Mouse (Mus musculus) limb, embryonic 15.5 days (tissue): ENCODE measurements around the gene Nubpl. TPM values are rescaled to one million over a fixed set of nuclear protein-coding genes. Genes with fewer than 3 reads are reported as not detected.

Experiments
- ATAC-seq: fragments of 200-750 bp; cut with Nextera tagmentation; 2 replicates; pipeline ENCODE4 v1.8.0; 2017; ENCODE audit warnings: low read depth, moderate TSS enrichment; ENCODE audit not compliant: insufficient number of reproducible peaks, low FRiP score, low TSS enrichment
- H3K27ac ChIP-seq: fragments of 300-500 bp; sonication (generic); 2 replicates; pipeline ENCODE4 v1.5.1; 2015; ENCODE audit warnings: moderate library complexity, mild to moderate bottlenecking, inconsistent platforms
- H3K27me3 ChIP-seq: fragments of 300-500 bp; sonication (generic); 2 replicates; pipeline ENCODE4 v1.6.1; 2015; ENCODE audit warnings: inconsistent platforms
- H3K36me3 ChIP-seq: fragments of 300-500 bp; sonication (generic); 2 replicates; pipeline ENCODE4 v1.6.1; 2015; ENCODE audit warnings: inconsistent platforms
- H3K4me1 ChIP-seq: fragments of 300-500 bp; sonication (generic); 2 replicates; pipeline ENCODE4 v1.6.1; 2015; ENCODE audit warnings: inconsistent platforms
- H3K4me2 ChIP-seq: fragments of 300-500 bp; sonication (generic); 2 replicates; pipeline ENCODE4 v1.6.1; 2015; ENCODE audit warnings: mild to moderate bottlenecking, inconsistent platforms
- H3K4me3 ChIP-seq: fragments of 300-500 bp; sonication (generic); 2 replicates; pipeline ENCODE4 v1.5.1; 2015; ENCODE audit warnings: mild to moderate bottlenecking, inconsistent platforms
- H3K9ac ChIP-seq: fragments of 300-500 bp; sonication (generic); 2 replicates; pipeline ENCODE4 v1.6.1; 2015; ENCODE audit warnings: inconsistent platforms
- H3K9me3 ChIP-seq: fragments of 300-500 bp; sonication (generic); 2 replicates; pipeline ENCODE4 v1.6.1; 2016; ENCODE audit warnings: inconsistent platforms
- WGBS: fragments of 180-500 bp; shearing (Covaris S2); methylation state at CpG from one replicate; pipeline ENCODE4 v1.1.7; 2015; 5-methylcytosine and 5-hydroxymethylcytosine counted together
- polyA plus RNA-seq: library from polyadenylated mRNA; unstranded; fragments of >200 nt; fragmentation: Nextera tagmentation; extraction: Ambion mirVana; gene quantifications from 2 replicates; pipeline ENCODE4 v1.2.1, GENCODE M21; 2015

Nubpl gene
- polyA plus RNA-seq, 1 experiment from 2014 or later = 8.6 TPM

GRCm38 (mm10) chr12:52298683-52299082, 201.1 kb downstream of the Nubpl start:
- no peak for ATAC-seq
- Histone ChIP-seq H3K9ac (no peak overlapping the region), H3K4me3 (no peak overlapping the region), H3K27me3 (no peaks in the 10 kb centered on the region), H3K4me1 (no peaks in the 10 kb centered on the region), H3K4me2 (no peak overlapping the region), H3K36me3 (no peaks in the 10 kb centered on the region), H3K9me3 (no peaks in the 10 kb centered on the region), H3K27ac (no peak overlapping the region)
- WGBS = 69% methylated on average over 1 of the region's 1 CpGs

GRCm38 (mm10) chr12:52302961-52303360, 205.4 kb downstream of the Nubpl start:
- 92% methylated on average over 2 of the region's 2 CpGs for WGBS
- no peak for ATAC-seq

GRCm38 (mm10) chr12:52306348-52306747, 208.8 kb downstream of the Nubpl start:
- no peak overlapping the region for H3K27ac ChIP-seq
- no peak for ATAC-seq
- H3K36me3 ChIP-seq = no peaks in the 10 kb centered on the region
- 89% methylated on average over 7 of the region's 7 CpGs for WGBS
- H3K4me2 ChIP-seq = no peak overlapping the region
- H3K9me3 ChIP-seq = no peaks in the 10 kb centered on the region
- no peak overlapping the region for H3K9ac ChIP-seq
- no peaks in the 10 kb centered on the region for H3K4me1 ChIP-seq
- H3K4me3 ChIP-seq = no peak overlapping the region
- no peaks in the 10 kb centered on the region for H3K27me3 ChIP-seq

More at GRCm38 (mm10) chr12:52302961-52303360, 205.4 kb downstream of the Nubpl start:
- Histone ChIP-seq H3K9ac (no peak overlapping the region), H3K4me2 (no peak overlapping the region), H3K27ac (no peak overlapping the region), H3K36me3 (no peaks in the 10 kb centered on the region), H3K4me1 (no peaks in the 10 kb centered on the region), H3K27me3 (no peaks in the 10 kb centered on the region), H3K4me3 (no peak overlapping the region), H3K9me3 (no peaks in the 10 kb centered on the region)

GRCm38 (mm10) chr12:52307331-52307982, 209.9 kb downstream of the Nubpl start:
- no peak overlapping the region for H3K9ac ChIP-seq
- H3K9me3 ChIP-seq = no peaks in the 10 kb centered on the region
- 70% methylated on average over 10 of the region's 10 CpGs for WGBS

GRCm38 (mm10) chr12:52308628-52309027, 211.1 kb downstream of the Nubpl start:
- Histone ChIP-seq H3K4me2 (no peak overlapping the region), H3K36me3 (no peaks in the 10 kb centered on the region), H3K27ac (no peak overlapping the region), H3K4me3 (no peak overlapping the region), H3K9me3 (no peaks in the 10 kb centered on the region; the same call in 1 of the 2 replicates), H3K27me3 (no peaks in the 10 kb centered on the region), H3K9ac (no peak overlapping the region), H3K4me1 (no peaks in the 10 kb centered on the region)
- 91% methylated on average over 7 of the region's 7 CpGs for WGBS
- ATAC-seq = no peak

More at GRCm38 (mm10) chr12:52307331-52307982, 209.9 kb downstream of the Nubpl start:
- H3K4me2 ChIP-seq = no peak overlapping the region
- no peak overlapping the region for H3K27ac ChIP-seq
- no peaks in the 10 kb centered on the region for H3K27me3 ChIP-seq
- H3K36me3 ChIP-seq = no peaks in the 10 kb centered on the region
- no peak overlapping the region for H3K4me3 ChIP-seq
- no peak for ATAC-seq
- H3K4me1 ChIP-seq = no peaks in the 10 kb centered on the region

GRCm38 (mm10) chr12:52314818-52315217, 217.3 kb downstream of the Nubpl start:
- 89% methylated on average over 3 of the region's 3 CpGs for WGBS
- Histone ChIP-seq H3K9me3 (no peaks in the 10 kb centered on the region; the same call in 1 of the 2 replicates), H3K27me3 (no peaks in the 10 kb centered on the region), H3K4me3 (no peak overlapping the region), H3K4me2 (no peak overlapping the region), H3K36me3 (no peaks in the 10 kb centered on the region), H3K9ac (no peak overlapping the region), H3K4me1 (no peaks in the 10 kb centered on the region), H3K27ac (no peak overlapping the region)
- ATAC-seq = no peak

- Histone ChIP-seq H3K9ac (no peak overlapping the region), H3K36me3 (no peaks in the 10 kb centered on the region), H3K27me3 (no peaks in the 10 kb centered on the region), H3K4me3 (no peak overlapping the region), H3K9me3 (no peaks in the 10 kb centered on the region; the same call in 1 of the 2 replicates), H3K4me2 (no peak overlapping the region), H3K27ac (no peak overlapping the region), H3K4me1 (no peaks in the 10 kb centered on the region)
- 46% methylated on average over 6 of the region's 6 CpGs for WGBS
- ATAC-seq = no peak
Observed at GRCm38 (mm10) chr12:52317635-52318034, 220.1 kb downstream of the Nubpl start.

- Histone ChIP-seq H3K4me1 (no peaks in the 10 kb centered on the region), H3K27ac (no peak overlapping the region), H3K4me2 (no peak overlapping the region), H3K9me3 (no peaks in the 10 kb centered on the region), H3K9ac (no peak overlapping the region), H3K4me3 (no peak overlapping the region), H3K27me3 (no peaks in the 10 kb centered on the region), H3K36me3 (no peaks in the 10 kb centered on the region)
- WGBS = 63% methylated on average over 9 of the region's 9 CpGs
- no peak for ATAC-seq
Observed at GRCm38 (mm10) chr12:52318426-52318825, 220.9 kb downstream of the Nubpl start.

- whole genome bisulfite sequencing = 74% methylated on average over 6 of the region's 6 CpGs
Observed at GRCm38 (mm10) chr12:52319156-52319555, 221.6 kb downstream of the Nubpl start.

GRCm38 (mm10) chr12:52328488-52328887, 231.0 kb downstream of the Nubpl start:
- H3K9me3 ChIP-seq = no peaks in the 10 kb centered on the region
- peaks cover 4% of the 10 kb centered on the region; the same call in 1 of the 2 replicates for H3K4me1 ChIP-seq
- H3K4me3 ChIP-seq = no peak overlapping the region
- no peak overlapping the region for H3K9ac ChIP-seq
- H3K27me3 ChIP-seq = no peaks in the 10 kb centered on the region
- WGBS = 91% methylated on average over 4 of the region's 4 CpGs
- H3K27ac ChIP-seq = no peak overlapping the region
- H3K36me3 ChIP-seq = no peaks in the 10 kb centered on the region
- no peak overlapping the region for H3K4me2 ChIP-seq
- ATAC-seq = no peak

More at GRCm38 (mm10) chr12:52319156-52319555, 221.6 kb downstream of the Nubpl start:
- no peak overlapping the region for H3K4me2 ChIP-seq
- no peak overlapping the region for H3K9ac ChIP-seq
- no peak for ATAC-seq
- H3K4me3 ChIP-seq = no peak overlapping the region
- no peaks in the 10 kb centered on the region for H3K9me3 ChIP-seq
- H3K27me3 ChIP-seq = no peaks in the 10 kb centered on the region
- H3K4me1 ChIP-seq = no peaks in the 10 kb centered on the region
- no peaks in the 10 kb centered on the region for H3K36me3 ChIP-seq
- H3K27ac ChIP-seq = no peak overlapping the region

GRCm38 (mm10) chr12:52335142-52335765, 237.7 kb downstream of the Nubpl start:
- WGBS = 91% methylated on average over 11 of the region's 11 CpGs
- Histone ChIP-seq H3K4me3 (no peak overlapping the region), H3K4me1 (0 out of 2 replicates have a peak, but pooled peaks cover 5% of the 10 kb centered on the region), H3K27ac (no peak overlapping the region), H3K36me3 (no peaks in the 10 kb centered on the region), H3K4me2 (no peak overlapping the region), H3K9me3 (no peaks in the 10 kb centered on the region), H3K27me3 (no peaks in the 10 kb centered on the region), H3K9ac (no peak overlapping the region)
- ATAC-seq = no peak

GRCm38 (mm10) chr12:52338136-52338753, 240.7 kb downstream of the Nubpl start:
- 0 out of 2 replicates have a peak, but pooled peaks cover 5% of the 10 kb centered on the region for H3K4me1 ChIP-seq

More at GRCm38 (mm10) chr12:52338136-52338753, 240.7 kb downstream of the Nubpl start:
- WGBS = 73% methylated on average over 2 of the region's 2 CpGs
- ATAC-seq = no peak
- H3K9ac ChIP-seq = no peak overlapping the region
- no peaks in the 10 kb centered on the region for H3K36me3 ChIP-seq
- H3K27me3 ChIP-seq = no peaks in the 10 kb centered on the region
- H3K4me3 ChIP-seq = no peak overlapping the region
- H3K9me3 ChIP-seq = no peaks in the 10 kb centered on the region
- H3K27ac ChIP-seq = no peak overlapping the region
- no peak overlapping the region for H3K4me2 ChIP-seq
